Mouse (Mus musculus): ENCODE data around the gene Dlst. TPM values are rescaled to one million over a fixed set of nuclear protein-coding genes. Genes with fewer than 3 reads are reported as not detected.

Gene Dlst
- polyA plus RNA-seq, 1 experiment = 57.4 TPM

- no peaks in the 10 kb centered on the region for H3K27me3 ChIP-seq (ENCODE audit: control insufficient read depth, insufficient read depth, low read length)
- H3K4me1 ChIP-seq (ENCODE audit: control insufficient read depth, insufficient read depth, low read length) = peaks cover 11% of the 10 kb centered on the region
- TF ChIP-seq POLR2A (IDR thresholded peaks at IDR 0.05; ENCODE audit: control insufficient read depth, low read depth, low read length) = no peak
- no peak for TF ChIP-seq CTCF (IDR thresholded peaks at IDR 0.05; ENCODE audit: control insufficient read depth, insufficient read depth, insufficient replicate concordance, low read depth, low read length)
- H3K36me3 ChIP-seq (ENCODE audit: control insufficient read depth, insufficient read depth, low read length) = no peaks in the 10 kb centered on the region; the same call in 1 of the 2 replicates
- no peak overlapping the region for H3K4me3 ChIP-seq (ENCODE audit: control insufficient read depth, low read depth, low read length)
- H3K27ac ChIP-seq (ENCODE audit: control insufficient read depth, insufficient read depth, low read depth, low read length) = no peak overlapping the region
Observed at GRCm38 (mm10) chr12:85113337-85113736, 2.7 kb downstream of the Dlst start.

GRCm38 (mm10) chr12:85113917-85114316 is 3.3 kb downstream of the Dlst start:
- Histone ChIP-seq H3K27ac (ENCODE audit: control insufficient read depth, insufficient read depth, low read depth, low read length) (no peak overlapping the region), H3K36me3 (ENCODE audit: control insufficient read depth, insufficient read depth, low read length) (no peaks in the 10 kb centered on the region; the same call in 1 of the 2 replicates)
- no peak for TF ChIP-seq POLR2A (IDR thresholded peaks at IDR 0.05; ENCODE audit: control insufficient read depth, low read depth, low read length)
- TF ChIP-seq CTCF (IDR thresholded peaks at IDR 0.05; ENCODE audit: control insufficient read depth, insufficient read depth, insufficient replicate concordance, low read depth, low read length) = no peak

GRCm38 (mm10) chr12:85115678-85116077 is 5.0 kb downstream of the Dlst start:
- TF ChIP-seq CTCF (IDR thresholded peaks at IDR 0.05; ENCODE audit: control insufficient read depth, insufficient read depth, insufficient replicate concordance, low read depth, low read length) = no peak
- TF ChIP-seq POLR2A (IDR thresholded peaks at IDR 0.05; ENCODE audit: control insufficient read depth, low read depth, low read length) = no peak
- H3K36me3 ChIP-seq (ENCODE audit: control insufficient read depth, insufficient read depth, low read length) = no peaks in the 10 kb centered on the region; the same call in 1 of the 2 replicates
- H3K4me1 ChIP-seq (ENCODE audit: control insufficient read depth, insufficient read depth, low read length) = peaks cover 5% of the 10 kb centered on the region
- H3K4me3 ChIP-seq (ENCODE audit: control insufficient read depth, low read depth, low read length) = no peak overlapping the region
- no peaks in the 10 kb centered on the region for H3K27me3 ChIP-seq (ENCODE audit: control insufficient read depth, insufficient read depth, low read length)
- no peak overlapping the region for H3K27ac ChIP-seq (ENCODE audit: control insufficient read depth, insufficient read depth, low read depth, low read length)

More at GRCm38 (mm10) chr12:85113917-85114316, 3.3 kb downstream of the Dlst start:
- no peak overlapping the region for H3K4me3 ChIP-seq (ENCODE audit: control insufficient read depth, low read depth, low read length)
- H3K4me1 ChIP-seq (ENCODE audit: control insufficient read depth, insufficient read depth, low read length) = peaks cover 11% of the 10 kb centered on the region
- no peaks in the 10 kb centered on the region for H3K27me3 ChIP-seq (ENCODE audit: control insufficient read depth, insufficient read depth, low read length)

- H3K27me3 ChIP-seq (ENCODE audit: control insufficient read depth, insufficient read depth, low read length) = no peaks in the 10 kb centered on the region
- TF ChIP-seq CTCF (IDR thresholded peaks at IDR 0.05; ENCODE audit: control insufficient read depth, insufficient read depth, insufficient replicate concordance, low read depth, low read length) = no peak
- no peak for TF ChIP-seq POLR2A (IDR thresholded peaks at IDR 0.05; ENCODE audit: control insufficient read depth, low read depth, low read length)
- H3K27ac ChIP-seq (ENCODE audit: control insufficient read depth, insufficient read depth, low read depth, low read length) = no peak overlapping the region
- no peaks in the 10 kb centered on the region for H3K4me1 ChIP-seq (ENCODE audit: control insufficient read depth, insufficient read depth, low read length)
- peaks cover 3% of the 10 kb centered on the region for H3K36me3 ChIP-seq (ENCODE audit: control insufficient read depth, insufficient read depth, low read length)
- H3K4me3 ChIP-seq (ENCODE audit: control insufficient read depth, low read depth, low read length) = no peak overlapping the region
Observed at GRCm38 (mm10) chr12:85121806-85122459, 11.3 kb downstream of the Dlst start.

- TF ChIP-seq CTCF (IDR thresholded peaks at IDR 0.05; ENCODE audit: control insufficient read depth, insufficient read depth, insufficient replicate concordance, low read depth, low read length) = no peak
- no peak for TF ChIP-seq POLR2A (IDR thresholded peaks at IDR 0.05; ENCODE audit: control insufficient read depth, low read depth, low read length)
- Histone ChIP-seq H3K36me3 (ENCODE audit: control insufficient read depth, insufficient read depth, low read length) (peaks cover 3% of the 10 kb centered on the region), H3K27me3 (ENCODE audit: control insufficient read depth, insufficient read depth, low read length) (no peaks in the 10 kb centered on the region), H3K4me1 (ENCODE audit: control insufficient read depth, insufficient read depth, low read length) (no peaks in the 10 kb centered on the region), H3K27ac (ENCODE audit: control insufficient read depth, insufficient read depth, low read depth, low read length) (no peak overlapping the region), H3K4me3 (ENCODE audit: control insufficient read depth, low read depth, low read length) (no peak overlapping the region)
Observed at GRCm38 (mm10) chr12:85123108-85123530, 12.5 kb downstream of the Dlst start.

- H3K4me3 ChIP-seq (ENCODE audit: control insufficient read depth, low read depth, low read length) = no peak overlapping the region
- H3K36me3 ChIP-seq (ENCODE audit: control insufficient read depth, insufficient read depth, low read length) = peaks cover 3% of the 10 kb centered on the region
- TF ChIP-seq POLR2A (IDR thresholded peaks at IDR 0.05; ENCODE audit: control insufficient read depth, low read depth, low read length) (no peak), CTCF (IDR thresholded peaks at IDR 0.05; ENCODE audit: control insufficient read depth, insufficient read depth, insufficient replicate concordance, low read depth, low read length) (no peak)
- H3K27ac ChIP-seq (ENCODE audit: control insufficient read depth, insufficient read depth, low read depth, low read length) = no peak overlapping the region
- H3K27me3 ChIP-seq (ENCODE audit: control insufficient read depth, insufficient read depth, low read length) = no peaks in the 10 kb centered on the region
- H3K4me1 ChIP-seq (ENCODE audit: control insufficient read depth, insufficient read depth, low read length) = no peaks in the 10 kb centered on the region
Observed at GRCm38 (mm10) chr12:85123645-85124044, 13.0 kb downstream of the Dlst start.

- H3K27me3 ChIP-seq (ENCODE audit: control insufficient read depth, insufficient read depth, low read length) = no peaks in the 10 kb centered on the region
- no peak overlapping the region for H3K4me3 ChIP-seq (ENCODE audit: control insufficient read depth, low read depth, low read length)
- no peak overlapping the region for H3K27ac ChIP-seq (ENCODE audit: control insufficient read depth, insufficient read depth, low read depth, low read length)
- no peak for TF ChIP-seq POLR2A (IDR thresholded peaks at IDR 0.05; ENCODE audit: control insufficient read depth, low read depth, low read length)
- TF ChIP-seq CTCF (IDR thresholded peaks at IDR 0.05; ENCODE audit: control insufficient read depth, insufficient read depth, insufficient replicate concordance, low read depth, low read length) = no peak
- H3K4me1 ChIP-seq (ENCODE audit: control insufficient read depth, insufficient read depth, low read length) = no peaks in the 10 kb centered on the region
- H3K36me3 ChIP-seq (ENCODE audit: control insufficient read depth, insufficient read depth, low read length) = peaks cover 3% of the 10 kb centered on the region
Observed at GRCm38 (mm10) chr12:85124751-85125150, 14.1 kb downstream of the Dlst start.
